Mouse (Mus musculus) liver, embryonic 11.5 days (tissue): ENCODE measurements around the gene Gm14085. TPM values are rescaled to one million over a fixed set of nuclear protein-coding genes. Genes with fewer than 3 reads are reported as not detected.
A peak's percentile ranks its signal among the peaks of the same experiment; 100 is the strongest.

Experiments used
- ATAC-seq: fragments of 200-750 bp; cut with Nextera tagmentation; replicated peaks from 2 replicates; pipeline ENCODE4 v1.8.0; 2017; ENCODE audit warnings: moderate number of reproducible peaks, mild to moderate bottlenecking, moderate TSS enrichment, moderate library complexity; ENCODE audit not compliant: low FRiP score
- DNase-seq: peaks from one replicate; pipeline ENCODE4 v3.0.0-alpha.2; 2017; ENCODE audit warnings: low spot score
- H3K27ac ChIP-seq: fragments of 300-500 bp; sonication (generic); 2 replicates; pipeline ENCODE4 v1.5.1; 2014; ENCODE audit warnings: mild to moderate bottlenecking, low read depth, low read length, control low read depth
- H3K27me3 ChIP-seq: fragments of 300-500 bp; sonication (generic); replicated peaks from 2 replicates; pipeline ENCODE4 v1.6.1; 2014; ENCODE audit warnings: low read length, mixed read lengths; ENCODE audit not compliant: control insufficient read depth, insufficient read depth
- H3K36me3 ChIP-seq: fragments of 300-500 bp; sonication (generic); 2 replicates; pipeline ENCODE4 v1.6.1; 2014; ENCODE audit warnings: mild to moderate bottlenecking, low read length, moderate library complexity, mixed read lengths; ENCODE audit not compliant: control insufficient read depth, insufficient read depth
- H3K4me1 ChIP-seq: fragments of 300-500 bp; sonication (generic); replicated peaks from 2 replicates; pipeline ENCODE4 v1.6.1; 2014; ENCODE audit warnings: low read length, mixed read lengths; ENCODE audit not compliant: control insufficient read depth, insufficient read depth
- H3K4me2 ChIP-seq: fragments of 300-500 bp; sonication (generic); 2 replicates; pipeline ENCODE4 v1.6.1; 2014; ENCODE audit warnings: mild to moderate bottlenecking, control low read depth, moderate library complexity
- H3K4me3 ChIP-seq: fragments of 300-500 bp; sonication (generic); 2 replicates; pipeline ENCODE4 v1.5.1; 2014; ENCODE audit warnings: low read depth, low read length, control low read depth
- H3K9ac ChIP-seq: fragments of 300-500 bp; sonication (generic); 2 replicates; pipeline ENCODE4 v1.6.1; 2014; ENCODE audit warnings: low read depth, low read length, control low read depth
- H3K9me3 ChIP-seq: fragments of 300-500 bp; sonication (generic); 2 replicates; pipeline ENCODE4 v1.6.1; 2016; ENCODE audit warnings: low read length, inconsistent platforms, mixed read lengths; ENCODE audit not compliant: control insufficient read depth
- WGBS: fragments of 180-500 bp; shearing (Covaris S2); extraction: QIAGEN DNeasy Blood & Tissue Kit; methylation state at CpG from one replicate; pipeline ENCODE4 v1.1.7; 2014; 5-methylcytosine and 5-hydroxymethylcytosine counted together
- polyA plus RNA-seq: library from polyadenylated mRNA; unstranded; fragments of >200 nt; fragmentation: Nextera tagmentation; extraction: Ambion mirVana; gene quantifications from 2 replicates; pipeline ENCODE4 v1.2.1, GENCODE M21; 2014

Gene Gm14085
- polyA plus RNA-seq, 1 experiment from 2014 or later, result not detected

- 71% methylated on average over 2 of the region's 2 CpGs for WGBS
- H3K4me2 ChIP-seq, result no peak overlapping the region
- ATAC-seq (no peak), DNase-seq (no peak)
- H3K27me3 ChIP-seq, result no peaks in the 10 kb centered on the region
- no peaks in the 10 kb centered on the region for H3K4me1 ChIP-seq
- H3K36me3 ChIP-seq, result no peaks in the 10 kb centered on the region
- H3K9me3 ChIP-seq, result no peaks in the 10 kb centered on the region
- no peak overlapping the region for H3K4me3 ChIP-seq
- H3K9ac ChIP-seq, result no peak overlapping the region
- no peak overlapping the region for H3K27ac ChIP-seq
These were observed 47.5 kb downstream of the Gm14085 start for GRCm38 (mm10) chr2:122532136-122532801.

- no peak overlapping the region for H3K4me3 ChIP-seq
- no peaks in the 10 kb centered on the region for H3K4me1 ChIP-seq
- ATAC-seq (no peak), DNase-seq (no peak)
- H3K9ac ChIP-seq, result no peak overlapping the region
- no peaks in the 10 kb centered on the region for H3K9me3 ChIP-seq
- H3K36me3 ChIP-seq, result no peaks in the 10 kb centered on the region
- H3K27ac ChIP-seq, result no peak overlapping the region
- 86% methylated on average over 2 of the region's 2 CpGs for WGBS
- no peak overlapping the region for H3K4me2 ChIP-seq
- no peaks in the 10 kb centered on the region for H3K27me3 ChIP-seq
These were observed 48.1 kb downstream of the Gm14085 start for GRCm38 (mm10) chr2:122532802-122533186.

- no peak overlapping the region for H3K4me3 ChIP-seq
- H3K9me3 ChIP-seq, result no peaks in the 10 kb centered on the region
- H3K27ac ChIP-seq, result no peak overlapping the region
- H3K4me1 ChIP-seq, result no peaks in the 10 kb centered on the region
- ATAC-seq, result no peak
- no peak overlapping the region for H3K4me2 ChIP-seq
- WGBS, result 66% methylated on average over 2 of the region's 2 CpGs
- H3K36me3 ChIP-seq, result no peaks in the 10 kb centered on the region
- no peak overlapping the region for H3K9ac ChIP-seq
- no peaks in the 10 kb centered on the region for H3K27me3 ChIP-seq
- DNase-seq, result no peak
These were observed 48.6 kb downstream of the Gm14085 start for GRCm38 (mm10) chr2:122533378-122533777.

GRCm38 (mm10) chr2:122534671-122535070 is 49.9 kb downstream of the Gm14085 start:
- no peaks in the 10 kb centered on the region for H3K4me1 ChIP-seq
- no peak overlapping the region for H3K4me3 ChIP-seq
- 71% methylated on average over 2 of the region's 2 CpGs for WGBS
- H3K4me2 ChIP-seq, result no peak overlapping the region
- H3K9ac ChIP-seq, result no peak overlapping the region
- H3K36me3 ChIP-seq, result no peaks in the 10 kb centered on the region
- ATAC-seq, result no peak
- no peaks in the 10 kb centered on the region for H3K9me3 ChIP-seq
- DNase-seq, result no peak
- no peak overlapping the region for H3K27ac ChIP-seq
- H3K27me3 ChIP-seq, result no peaks in the 10 kb centered on the region

- no peak overlapping the region for H3K4me2 ChIP-seq
- no peaks in the 10 kb centered on the region for H3K9me3 ChIP-seq
- DNase-seq (no peak), ATAC-seq (no peak)
- no peak overlapping the region for H3K27ac ChIP-seq
- H3K4me3 ChIP-seq, result no peak overlapping the region
- no peaks in the 10 kb centered on the region for H3K4me1 ChIP-seq
- H3K9ac ChIP-seq, result no peak overlapping the region
- no peaks in the 10 kb centered on the region for H3K27me3 ChIP-seq
- H3K36me3 ChIP-seq, result no peaks in the 10 kb centered on the region
- 35% methylated on average over 2 of the region's 2 CpGs for WGBS
These were observed 73.6 kb downstream of the Gm14085 start for GRCm38 (mm10) chr2:122558317-122558716.

GRCm38 (mm10) chr2:122561221-122561620 is 76.5 kb downstream of the Gm14085 start:
- H3K27ac ChIP-seq, result no peak overlapping the region
- no peak overlapping the region for H3K9ac ChIP-seq
- no peaks in the 10 kb centered on the region for H3K4me1 ChIP-seq
- no peaks in the 10 kb centered on the region for H3K36me3 ChIP-seq
- no peaks in the 10 kb centered on the region for H3K27me3 ChIP-seq
- no peak overlapping the region for H3K4me3 ChIP-seq
- DNase-seq (no peak), ATAC-seq (no peak)
- 83% methylated on average over 5 of the region's 5 CpGs for WGBS
- no peaks in the 10 kb centered on the region for H3K9me3 ChIP-seq
- H3K4me2 ChIP-seq, result no peak overlapping the region

- no peaks in the 10 kb centered on the region for H3K36me3 ChIP-seq
- H3K9ac ChIP-seq, result no peak overlapping the region
- ATAC-seq (no peak), DNase-seq (no peak)
- H3K4me1 ChIP-seq, result no peaks in the 10 kb centered on the region
- 86% methylated on average over 1 of the region's 1 CpGs for WGBS
- no peaks in the 10 kb centered on the region for H3K27me3 ChIP-seq
- no peak overlapping the region for H3K4me2 ChIP-seq
- H3K9me3 ChIP-seq, result no peaks in the 10 kb centered on the region
- no peak overlapping the region for H3K4me3 ChIP-seq
- no peak overlapping the region for H3K27ac ChIP-seq
These were observed 77.5 kb downstream of the Gm14085 start for GRCm38 (mm10) chr2:122562251-122562650.

- no peak overlapping the region for H3K4me2 ChIP-seq
- no peaks in the 10 kb centered on the region for H3K9me3 ChIP-seq
- no peak overlapping the region for H3K9ac ChIP-seq
- H3K36me3 ChIP-seq, result no peaks in the 10 kb centered on the region
- DNase-seq (peak; percentile 44), ATAC-seq (no peak)
- no peaks in the 10 kb centered on the region for H3K27me3 ChIP-seq
- WGBS, result 12% methylated on average over 3 of the region's 3 CpGs
- H3K4me3 ChIP-seq, result no peak overlapping the region
- no peaks in the 10 kb centered on the region for H3K4me1 ChIP-seq
- H3K27ac ChIP-seq, result no peak overlapping the region
These were observed 84.7 kb downstream of the Gm14085 start for GRCm38 (mm10) chr2:122569439-122569838.

GRCm38 (mm10) chr2:122570430-122570829 is 85.7 kb downstream of the Gm14085 start:
- no peak overlapping the region for H3K4me2 ChIP-seq
- H3K4me1 ChIP-seq, result no peaks in the 10 kb centered on the region
- ATAC-seq (no peak), DNase-seq (no peak)
- H3K9me3 ChIP-seq, result no peaks in the 10 kb centered on the region
- no peak overlapping the region for H3K27ac ChIP-seq
- H3K27me3 ChIP-seq, result no peaks in the 10 kb centered on the region
- no peaks in the 10 kb centered on the region for H3K36me3 ChIP-seq
- no peak overlapping the region for H3K4me3 ChIP-seq
- WGBS, result 65% methylated on average over 4 of the region's 4 CpGs
- H3K9ac ChIP-seq, result no peak overlapping the region
